Mouse (Mus musculus): ENCODE results near the gene Sh3gl1.

Sh3gl1 gene

DNA sequence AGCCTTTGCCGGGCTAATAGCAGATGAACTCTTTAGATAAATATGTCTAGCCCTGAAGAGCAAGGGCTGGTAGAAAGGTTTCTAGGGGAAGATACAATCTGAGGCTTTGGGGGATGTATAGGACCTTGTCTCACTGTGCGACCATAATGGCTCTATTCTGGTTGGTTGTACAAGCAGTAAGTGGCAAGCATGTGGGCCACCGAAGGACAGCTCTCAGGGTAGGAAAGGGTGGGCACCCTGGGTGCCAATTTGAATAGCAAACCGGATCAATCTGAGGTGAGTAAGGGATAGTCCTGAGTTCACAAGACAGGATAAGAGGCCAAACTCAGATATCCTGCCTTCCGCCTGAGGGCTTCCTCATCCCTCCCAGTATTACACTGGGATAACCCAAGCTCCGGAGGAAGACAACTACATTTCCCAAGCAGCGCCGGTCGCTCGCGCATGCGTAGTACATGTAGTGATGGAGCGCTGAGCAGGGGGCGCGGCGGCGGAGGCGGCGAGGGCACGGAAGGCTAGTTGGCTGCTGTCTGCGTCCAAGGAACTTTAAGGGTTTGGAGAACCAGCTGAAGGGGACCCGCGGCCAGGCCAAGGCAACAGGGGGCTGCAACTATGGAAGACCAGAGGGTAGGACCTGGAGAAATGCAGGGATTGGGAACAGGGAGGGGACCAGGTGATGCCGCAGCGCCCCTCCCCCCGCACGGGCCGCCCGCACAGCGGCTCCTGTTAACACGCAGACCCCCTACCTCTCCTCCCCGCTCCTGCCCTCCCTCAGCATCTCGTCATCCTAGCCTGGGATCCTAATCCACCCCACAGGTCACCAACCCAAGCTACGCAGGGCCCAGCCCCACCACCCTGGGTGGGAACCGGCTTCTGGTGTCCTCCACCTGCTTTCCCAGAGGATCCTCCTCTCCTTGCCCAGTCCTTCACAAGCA is 50.1 kb downstream of the Sh3gl1 start, which contains the start of gene Fsd1:
TSS of gene Fsd1 (plus strand) at position 480 of the 932 bp plus-strand sequence.
- peak; percentile 44 for DNase-seq

DNA sequence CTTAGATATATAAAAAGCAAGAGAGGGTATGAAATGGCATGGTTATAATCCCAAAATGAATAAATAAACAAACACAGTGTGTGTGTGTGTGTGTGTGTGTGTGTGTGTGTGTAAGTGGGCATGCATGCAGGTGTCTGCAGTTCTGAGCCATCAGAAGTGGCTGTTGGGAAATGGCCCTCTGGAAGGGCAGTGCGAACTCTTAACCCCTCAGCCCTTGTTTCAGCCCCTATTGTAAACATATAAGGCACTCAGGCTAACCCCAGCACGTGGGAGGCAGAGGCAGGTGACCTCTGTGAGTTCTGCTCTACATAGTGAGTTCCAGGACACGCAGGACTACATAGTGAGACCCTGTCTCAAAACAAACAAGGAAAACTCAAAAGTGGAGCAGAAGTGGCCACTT is 59.1 kb downstream of the Sh3gl1 start:
- DNase-seq = no peak

DNA sequence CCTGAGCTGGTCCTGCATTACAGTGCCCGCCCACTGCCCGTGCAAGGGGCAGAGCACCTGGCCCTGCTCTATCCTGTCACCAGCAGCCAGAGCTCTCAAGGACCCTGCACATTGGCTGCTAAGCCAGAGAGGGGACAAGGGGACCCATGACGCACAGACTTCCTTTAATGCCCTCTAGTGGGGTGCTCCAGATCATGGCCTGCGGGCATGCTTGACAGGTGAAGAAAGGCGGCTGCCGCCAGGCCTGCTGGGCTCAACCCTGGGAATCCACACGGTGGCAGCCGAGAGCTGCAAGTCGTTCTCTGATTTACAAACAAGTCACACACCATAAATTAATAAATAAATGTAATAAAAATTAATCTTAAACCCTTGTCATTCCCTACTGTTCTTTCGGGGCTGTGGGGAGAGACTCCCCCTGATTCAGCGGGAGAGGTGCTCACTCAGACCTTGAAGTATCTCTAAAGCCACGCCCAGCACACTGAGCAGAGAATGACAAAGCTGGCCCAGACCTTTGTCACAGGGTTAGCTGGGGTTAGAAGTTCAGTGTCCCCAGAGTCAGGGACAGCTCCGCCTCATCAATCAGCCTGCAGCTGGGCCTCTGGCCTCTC is 60.1 kb downstream of the Sh3gl1 start:
- DNase-seq = peak; percentile 83

DNA sequence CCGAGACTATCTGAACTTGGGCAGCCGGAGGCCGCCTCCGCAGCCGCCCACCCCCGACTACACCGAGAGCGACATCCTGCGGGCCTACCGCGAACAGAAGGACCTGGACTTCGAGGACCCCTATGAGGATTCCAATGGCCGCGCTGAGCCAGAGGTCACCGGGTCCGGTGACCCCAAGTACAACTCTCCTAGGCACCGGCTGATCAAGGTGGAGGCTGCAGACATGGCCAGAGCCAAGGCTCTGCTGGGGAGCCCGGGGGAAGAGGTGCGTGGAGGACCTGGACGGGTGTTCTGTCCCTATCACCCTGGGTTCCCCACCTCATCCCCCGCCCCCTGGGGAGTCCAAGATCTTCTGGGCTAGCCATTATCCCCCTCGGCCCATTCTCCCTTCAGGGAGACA is 65.0 kb downstream of the Sh3gl1 start:
- no peak for DNase-seq

DNA sequence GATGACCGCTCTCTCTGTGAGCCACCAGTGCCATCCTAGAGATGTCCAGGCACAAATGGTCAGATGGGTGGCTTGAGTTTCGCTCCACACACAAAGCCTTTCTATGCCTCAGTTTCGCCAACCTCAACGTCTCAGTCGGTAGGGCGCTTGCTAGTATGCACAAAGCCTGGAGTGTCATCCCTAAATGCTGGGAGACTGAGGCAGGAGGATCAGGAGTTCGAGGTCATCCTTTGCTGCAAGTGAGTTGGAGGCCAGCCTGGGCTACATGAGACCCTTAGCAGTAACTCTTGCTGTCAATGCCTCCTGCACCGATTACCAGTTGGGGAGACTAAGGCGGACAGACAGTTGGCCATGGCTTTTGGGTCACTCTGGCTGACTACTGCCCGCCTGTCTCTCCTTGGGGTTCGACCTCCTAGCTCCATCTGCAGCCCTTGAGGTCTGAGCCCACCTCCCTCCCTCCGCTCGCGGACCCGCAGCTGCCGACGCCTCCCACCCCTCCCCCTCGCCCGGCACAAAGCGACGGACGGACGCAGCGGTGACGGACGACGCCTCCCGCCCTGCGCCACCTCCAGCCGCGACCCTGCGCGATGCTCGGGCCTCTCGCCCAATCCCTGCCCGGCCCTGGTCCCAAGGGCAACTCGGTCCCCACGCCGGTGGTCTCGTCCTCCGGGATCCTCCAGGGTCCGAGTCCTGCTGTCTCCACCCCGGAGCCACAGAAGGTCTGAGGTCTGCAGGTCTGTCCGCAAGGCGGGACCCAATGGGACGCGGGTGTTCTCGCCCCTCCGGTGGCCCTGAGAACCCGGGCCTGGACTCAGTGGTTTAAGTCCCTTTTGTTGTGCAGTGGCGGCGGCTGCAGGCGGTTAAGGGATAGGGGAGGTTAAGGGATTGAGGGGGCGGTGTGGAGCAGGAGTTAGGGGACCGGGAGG is 66.2 kb downstream of the Sh3gl1 start, which contains the start of gene Shd:
TSS of gene Shd (plus strand) at position 502 of the 926 bp plus-strand sequence.
- DNase-seq = no peak

DNA sequence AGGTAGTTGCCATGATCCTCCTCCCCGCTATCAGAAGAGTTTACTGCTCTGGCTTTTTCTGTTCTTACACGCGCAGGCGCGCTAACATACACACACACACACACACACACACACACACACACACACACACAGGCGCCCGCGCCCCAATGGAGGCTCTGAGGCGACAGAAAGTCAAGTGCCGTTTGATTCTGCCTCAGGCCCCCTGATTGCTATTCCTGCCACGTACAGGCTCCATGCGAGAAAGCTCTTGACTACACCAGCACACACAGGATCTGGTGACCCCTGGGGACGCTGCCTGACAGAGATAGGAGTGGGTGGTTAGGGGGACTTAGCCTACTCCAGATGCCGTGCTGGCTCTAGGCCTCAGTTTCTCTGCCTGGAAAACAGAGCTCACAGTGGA is 66.9 kb downstream of the Sh3gl1 start:
- no peak for DNase-seq

DNA sequence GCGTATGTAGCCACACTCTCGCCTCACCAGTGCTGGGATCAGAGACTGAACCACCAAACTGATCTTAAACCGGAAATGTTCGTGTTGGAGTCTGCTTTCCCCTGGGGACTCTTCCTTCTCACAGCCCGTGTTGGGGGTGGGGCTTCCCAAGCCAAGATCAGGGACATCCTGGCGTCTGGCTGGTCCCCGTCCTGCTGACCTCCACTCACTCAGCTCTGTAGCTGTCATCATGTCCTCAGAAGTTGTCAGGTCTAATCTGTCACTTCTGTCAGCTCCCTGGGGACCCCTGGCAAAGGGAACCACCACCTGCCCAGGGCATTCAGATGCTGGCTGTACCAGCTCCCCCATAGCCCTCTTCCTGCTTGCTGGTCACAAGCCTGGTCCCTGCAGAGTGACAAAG is 68.2 kb downstream of the Sh3gl1 start:
- no peak for DNase-seq

DNA sequence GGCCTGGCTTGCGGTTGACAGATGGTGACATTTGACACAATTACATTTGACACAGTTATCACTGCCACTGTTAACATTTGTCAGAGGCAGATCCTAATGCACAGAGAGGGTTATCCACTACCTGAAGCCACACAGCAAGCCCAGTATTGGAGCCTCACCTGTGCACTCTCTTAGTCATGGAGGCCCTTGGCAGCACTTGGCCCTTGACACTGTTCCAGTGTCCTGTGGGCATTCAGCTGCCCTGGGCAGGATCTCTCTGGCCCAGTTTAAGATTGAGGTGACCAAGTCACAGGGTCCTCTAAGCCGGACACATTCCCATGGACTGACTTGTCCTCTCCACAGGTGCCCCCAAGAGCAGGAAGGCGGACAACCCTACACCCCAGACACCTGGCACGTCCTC is 69.2 kb downstream of the Sh3gl1 start:
- no peak for DNase-seq
